Mouse (Mus musculus) testis, adult 2 months (tissue): ENCODE measurements around the gene Nfyb.
A peak's percentile ranks its signal among the peaks of the same experiment; 100 is the strongest.

Experiments used
- CTCF ChIP-seq: fragments of 200-500 bp; IDR thresholded peaks from 2 replicates; pipeline ENCODE4 v1.5.1; 2012; ENCODE audit warnings: low read depth, mild to moderate bottlenecking, inconsistent platforms, low read length, moderate library complexity; ENCODE audit not compliant: control insufficient read depth, insufficient read depth, insufficient replicate concordance
- POLR2A ChIP-seq: fragments of 200-500 bp; IDR thresholded peaks from 2 replicates; pipeline ENCODE4 v1.6.1; 2012; ENCODE audit warnings: low read depth, mild to moderate bottlenecking, inconsistent platforms, low read length, moderate library complexity; ENCODE audit not compliant: control insufficient read depth

DNA sequence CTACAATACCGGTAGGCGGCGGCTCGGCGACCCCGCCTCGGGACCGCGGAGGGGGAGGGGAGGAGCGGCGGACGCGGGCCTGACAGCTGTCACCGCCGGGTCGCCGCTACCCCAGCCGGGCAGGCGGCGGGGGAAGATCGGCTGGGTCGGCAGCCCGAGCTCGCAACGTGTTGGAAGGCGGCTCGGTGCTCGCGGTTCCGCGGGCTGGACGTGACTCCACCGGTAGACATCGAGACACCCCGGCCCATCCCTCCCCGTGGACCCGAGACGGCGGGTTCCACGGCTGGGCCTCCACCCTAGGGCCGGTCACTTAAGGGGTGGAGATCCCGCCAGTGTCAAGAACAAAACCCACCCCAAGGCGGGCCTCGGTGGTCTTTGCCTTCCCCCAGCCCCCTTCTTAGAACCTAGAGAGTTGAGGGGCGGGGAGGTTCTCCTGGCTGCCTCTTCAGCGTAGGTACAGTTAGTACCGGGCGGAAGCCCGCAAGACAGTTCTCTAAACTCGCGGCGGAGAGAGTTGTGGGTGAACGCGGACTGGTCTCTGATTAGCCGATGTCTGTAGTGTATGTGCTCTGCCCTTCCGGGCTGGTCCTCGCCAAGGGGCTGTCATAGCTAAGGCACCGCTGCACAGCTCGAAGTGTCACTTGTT is 64.5 kb downstream of the Nfyb start:
- TF ChIP-seq CTCF, result no peak
- TF ChIP-seq POLR2A, result peak; percentile 16; the same call in 1 of the 2 replicates
